In the genomic region with DNA sequence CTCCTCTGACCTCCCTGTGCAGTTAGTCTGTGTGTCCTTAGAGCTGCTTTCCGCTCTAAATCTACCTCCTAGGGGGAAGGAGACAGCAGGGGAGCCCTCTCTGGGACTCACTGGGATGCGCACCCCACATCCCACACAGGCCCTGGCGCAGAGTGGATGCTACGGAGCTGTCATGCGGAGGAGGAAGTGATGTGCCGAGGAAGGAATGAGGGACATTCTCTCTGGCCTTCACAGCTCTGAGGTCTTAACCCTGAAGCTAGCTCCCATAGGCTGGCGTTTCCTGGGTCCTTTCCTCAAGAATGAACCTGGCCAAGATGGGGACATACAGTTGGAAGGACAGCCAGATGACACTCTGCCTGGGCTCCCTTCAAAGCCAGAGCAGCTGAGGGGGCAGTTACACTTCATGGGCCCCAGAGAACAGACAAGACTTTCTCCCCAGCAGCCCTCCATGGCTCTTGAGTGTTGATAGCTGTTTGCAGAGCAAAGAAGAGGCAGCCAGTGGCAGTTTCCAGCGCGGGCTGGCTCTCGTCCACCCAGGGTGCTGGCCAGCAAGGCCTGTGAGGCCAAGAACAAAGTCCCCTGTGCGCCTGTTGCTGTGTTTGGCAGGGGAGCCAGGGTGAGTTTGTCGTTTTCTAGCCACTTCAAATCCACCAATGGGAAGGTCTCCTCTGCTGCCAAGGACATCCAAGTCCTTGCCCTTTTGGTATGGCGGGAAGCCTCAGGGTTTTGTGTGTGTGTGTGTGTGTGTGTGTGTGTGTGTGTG, we compare ENCODE assay signal across 8 mouse cellular contexts. TPM values are rescaled to one million over a fixed set of nuclear protein-coding genes. Genes with fewer than 3 reads are reported as not detected.
DNase-seq lines count a peak whose midpoint lies in the region; ATAC-seq and TF ChIP-seq lines count a peak whose summit lies in the region.

No protein-coding gene starts in this region.

- H3K36me3 ChIP-seq in hindbrain, embryonic 15.5 days = no peaks in the 10 kb centered on the region
- no peaks in the 10 kb centered on the region for H3K36me3 ChIP-seq in hindbrain, embryonic 10.5 days
- H3K36me3 ChIP-seq in intestine, postnatal 0 days (ENCODE audit: control insufficient read depth, insufficient read depth) = no peaks in the 10 kb centered on the region; the same call in 1 of the 2 replicates
- no peaks in the 10 kb centered on the region for H3K36me3 ChIP-seq in lung, postnatal 0 days (ENCODE audit: insufficient read depth, low read length)
- no peaks in the 10 kb centered on the region for H3K36me3 ChIP-seq in thymus, adult 2 months (ENCODE audit: control insufficient read depth, insufficient read depth, low read length)

- peak; percentile 31; the same call in 1 of the 2 replicates for ATAC-seq in hindbrain, embryonic 15.5 days (ENCODE audit: low FRiP score, low read depth)
- no peak for ATAC-seq in intestine, postnatal 0 days
- ATAC-seq in lung, postnatal 0 days = peak; percentile 26

- no peak for DNase-seq in hindbrain, embryonic 10.5 days (ENCODE audit: low spot score)
- peak; percentile 89 for DNase-seq in adrenal gland, adult 2 months
- peak; percentile 84 for DNase-seq in gastrocnemius, postnatal 10 days
- DNase-seq in lung, postnatal 0 days (ENCODE audit: low spot score) = peak; percentile 76
- no peak for DNase-seq in thymus, adult 2 months
- no peak for DNase-seq in T-cell, adult 2 months (ENCODE audit: low spot score)

- TF ChIP-seq EP300 in lung, postnatal 0 days (IDR thresholded peaks at IDR 0.05) = no peak

- no peak for TF ChIP-seq CTCF in intestine, postnatal 0 days (IDR thresholded peaks at IDR 0.05; ENCODE audit: low read depth)
- no peak for TF ChIP-seq CTCF in lung, postnatal 0 days (IDR thresholded peaks at IDR 0.05)
- TF ChIP-seq CTCF in thymus, adult 2 months (IDR thresholded peaks at IDR 0.05; ENCODE audit: borderline replicate concordance, control insufficient read depth, extremely low read depth, insufficient read depth, low read length, poor library complexity) = no peak

- no peak overlapping the region for H3K4me3 ChIP-seq in hindbrain, embryonic 15.5 days
- H3K4me3 ChIP-seq in hindbrain, embryonic 10.5 days = no peak overlapping the region
- no peak overlapping the region for H3K4me3 ChIP-seq in intestine, postnatal 0 days (ENCODE audit: low read depth, low read length)
- H3K4me3 ChIP-seq in lung, postnatal 0 days (ENCODE audit: low read depth, low read length) = no peak overlapping the region
- no peak overlapping the region for H3K4me3 ChIP-seq in thymus, adult 2 months (ENCODE audit: control insufficient read depth, insufficient read depth, low read length)

- WGBS in hindbrain, embryonic 15.5 days = 60% methylated on average over 13 of the region's 13 CpGs
- WGBS in hindbrain, embryonic 10.5 days = 62% methylated on average over 13 of the region's 13 CpGs
- WGBS in intestine, postnatal 0 days = 78% methylated on average over 13 of the region's 13 CpGs
- WGBS in lung, postnatal 0 days = 36% methylated on average over 13 of the region's 13 CpGs
- WGBS in thymus, adult 2 months = 89% methylated on average over 12 of the region's 13 CpGs

- H3K9ac ChIP-seq in hindbrain, embryonic 15.5 days = no peak overlapping the region
- H3K9ac ChIP-seq in intestine, postnatal 0 days (ENCODE audit: low read depth, low read length) = no peak overlapping the region
- no peak overlapping the region for H3K9ac ChIP-seq in lung, postnatal 0 days (replicated peaks; ENCODE audit: low read depth)

- no peak for TF ChIP-seq POLR2A in thymus, adult 2 months (IDR thresholded peaks at IDR 0.05; ENCODE audit: control insufficient read depth, extremely low read depth, insufficient read depth, low read length, poor library complexity)

- no peaks in the 10 kb centered on the region for H3K27me3 ChIP-seq in hindbrain, embryonic 15.5 days
- H3K27me3 ChIP-seq in hindbrain, embryonic 10.5 days (ENCODE audit: insufficient read depth, poor library complexity, severe bottlenecking) = peaks cover 28% of the 10 kb centered on the region
- H3K27me3 ChIP-seq in intestine, postnatal 0 days (replicated peaks; ENCODE audit: control insufficient read depth, insufficient read depth, low read length) = no peaks in the 10 kb centered on the region
- H3K27me3 ChIP-seq in lung, postnatal 0 days (replicated peaks; ENCODE audit: insufficient read depth, low read length) = no peaks in the 10 kb centered on the region
- H3K27me3 ChIP-seq in thymus, adult 2 months (ENCODE audit: control insufficient read depth, insufficient read depth, low read length) = no peaks in the 10 kb centered on the region

- no peaks in the 10 kb centered on the region for H3K9me3 ChIP-seq in hindbrain, embryonic 15.5 days
- no peaks in the 10 kb centered on the region for H3K9me3 ChIP-seq in hindbrain, embryonic 10.5 days
- no peaks in the 10 kb centered on the region for H3K9me3 ChIP-seq in intestine, postnatal 0 days (ENCODE audit: control insufficient read depth)
- no peaks in the 10 kb centered on the region for H3K9me3 ChIP-seq in lung, postnatal 0 days (ENCODE audit: low read length)

- H3K27ac ChIP-seq in hindbrain, embryonic 15.5 days (replicated peaks) = peak overlapping the region; percentile 65
- H3K27ac ChIP-seq in hindbrain, embryonic 10.5 days = no peak overlapping the region
- H3K27ac ChIP-seq in intestine, postnatal 0 days (ENCODE audit: low read depth, low read length) = peak overlapping the region; percentile 15; the same call in 1 of the 2 replicates
- peak overlapping the region; percentile 57; the same call in 1 of the 2 replicates for H3K27ac ChIP-seq in lung, postnatal 0 days (ENCODE audit: low read length)
- no peak overlapping the region for H3K27ac ChIP-seq in thymus, adult 2 months (ENCODE audit: control insufficient read depth, insufficient read depth, low read length)

- no peak overlapping the region for H3K4me2 ChIP-seq in hindbrain, embryonic 15.5 days
- no peak overlapping the region for H3K4me2 ChIP-seq in intestine, postnatal 0 days (replicated peaks; ENCODE audit: low read depth)
- H3K4me2 ChIP-seq in lung, postnatal 0 days (replicated peaks; ENCODE audit: low read depth, low read length) = no peak overlapping the region

- H3K4me1 ChIP-seq in hindbrain, embryonic 15.5 days (replicated peaks) = peaks cover 22% of the 10 kb centered on the region
- H3K4me1 ChIP-seq in hindbrain, embryonic 10.5 days (replicated peaks) = peaks cover 10% of the 10 kb centered on the region
- H3K4me1 ChIP-seq in intestine, postnatal 0 days (replicated peaks; ENCODE audit: control insufficient read depth, insufficient read depth, low read length) = peaks cover 14% of the 10 kb centered on the region
- H3K4me1 ChIP-seq in lung, postnatal 0 days (ENCODE audit: insufficient read depth, low read depth, low read length) = peaks cover 10% of the 10 kb centered on the region; the same call in 1 of the 2 replicates
- peaks cover 7% of the 10 kb centered on the region for H3K4me1 ChIP-seq in thymus, adult 2 months (replicated peaks; ENCODE audit: control insufficient read depth, insufficient read depth, low read length)

RNA-seq across cellular contexts. Expression of a gene that starts 10.5 kb away (rescaled TPM):
- polyA plus RNA-seq in hindbrain, embryonic 15.5 days (2015; fragmentation: Nextera tagmentation; extraction: Ambion mirVana) = 1.6 and 1.9 TPM in 2 replicates
- 0.07 and 0.16 TPM in 2 replicates for polyA plus RNA-seq in hindbrain, embryonic 10.5 days (2016; fragmentation: Nextera tagmentation; extraction: Ambion mirVana)
- 10 to 100 TPM; 31.7 to 48.5 TPM for total RNA-seq in adrenal gland, adult 2 months (2021)
- polyA plus RNA-seq in adrenal gland, adult 2 months (2012; rRNA removed) = 142 and 152 TPM in 2 replicates
- total RNA-seq in gastrocnemius, postnatal 10 days (2021) = 10 to 100 TPM; 11.6 to 12.7 TPM
- polyA plus RNA-seq in intestine, postnatal 0 days (2015; fragmentation: Nextera tagmentation; extraction: Ambion mirVana) = 1.5 TPM in 2 replicates
- 0.98 and 1.5 TPM in 2 replicates for polyA plus RNA-seq in lung, postnatal 0 days (2015; fragmentation: Nextera tagmentation; extraction: Ambion mirVana)
- 26.2 and 69.9 TPM in 2 replicates for polyA plus RNA-seq in thymus, adult 2 months (2012; rRNA removed)

Comparison
In these comparisons a context has a peak if more than half of its experiments do, and no peak if none do; other contexts are left out.
1. H3K27ac ChIP-seq: peak in hindbrain, embryonic 15.5 days (single experiment), intestine, postnatal 0 days (single experiment) and lung, postnatal 0 days (single experiment); none in hindbrain, embryonic 10.5 days (single experiment) and thymus, adult 2 months (single experiment).
2. DNase-seq: peak in adrenal gland, adult 2 months (single experiment), gastrocnemius, postnatal 10 days (single experiment) and lung, postnatal 0 days (single experiment); none in hindbrain, embryonic 10.5 days (single experiment), thymus, adult 2 months (single experiment) and T-cell, adult 2 months (single experiment).